Mouse (Mus musculus) MEL (cell line): ENCODE measurements around the gene Slco2a1. TPM values are rescaled to one million over a fixed set of nuclear protein-coding genes. Genes with fewer than 3 reads are reported as not detected.

Experiments used
- DNase-seq: peaks from one replicate; pipeline ENCODE4 v3.0.0; 2011; ENCODE audit warnings: low read depth, low spot score
- H3K27ac ChIP-seq: 2 replicates; pipeline ENCODE4 v1.5.1; 2012; ENCODE audit warnings: low read depth, mild to moderate bottlenecking, control low read depth, low read length, moderate library complexity; ENCODE audit not compliant: control insufficient read depth
- H3K27me3 ChIP-seq, 2 experiments: fragments of 150-350 bp in 1 of 2; sonication (generic) in 1 of 2; 2 replicates each; pipeline ENCODE4 v1.6.1; 2012; ENCODE audit warnings: low read length in 2 of 2, mild to moderate bottlenecking in 2 of 2, improper control_type of control experiment in 1 of 2, moderate library complexity in 1 of 2; ENCODE audit not compliant: insufficient read depth in 2 of 2, control insufficient read depth in 1 of 2
- H3K36me3 ChIP-seq, 2 experiments: 2 replicates each; pipeline ENCODE4 v1.6.1; 2012 to 2014; ENCODE audit warnings: low read length in 2 of 2, improper control_type of control experiment in 1 of 2, inconsistent platforms in 1 of 2, mild to moderate bottlenecking in 1 of 2; ENCODE audit not compliant: insufficient read depth in 2 of 2, control insufficient read depth in 1 of 2
- H3K4me1 ChIP-seq, 2 experiments: fragments of 150-350 bp in 1 of 2; sonication (generic) in 1 of 2; 2 replicates each; pipeline ENCODE4 v1.6.1; 2012; ENCODE audit warnings: low read length in 2 of 2, improper control_type of control experiment in 1 of 2, mild to moderate bottlenecking in 1 of 2; ENCODE audit not compliant: insufficient read depth in 2 of 2, control insufficient read depth in 1 of 2
- H3K4me3 ChIP-seq, 2 experiments: fragments of 150-350 bp in 1 of 2; sonication (generic) in 1 of 2; 2 replicates each; pipeline ENCODE4 v1.5.1; 2012; ENCODE audit warnings: low read depth in 2 of 2, low read length in 2 of 2, mild to moderate bottlenecking in 2 of 2, moderate library complexity in 2 of 2, control low read depth in 1 of 2, improper control_type of control experiment in 1 of 2; ENCODE audit not compliant: control insufficient read depth in 1 of 2, insufficient read depth in 1 of 2
- H3K79me2 ChIP-seq: 2 replicates; pipeline ENCODE4 v1.6.1; 2012; ENCODE audit warnings: mild to moderate bottlenecking, low read length, moderate library complexity; ENCODE audit not compliant: control insufficient read depth, poor library complexity, insufficient read depth
- H3K9ac ChIP-seq: 2 replicates; pipeline ENCODE4 v1.6.1; 2012; ENCODE audit warnings: low read depth, mild to moderate bottlenecking, control low read depth, low read length, moderate library complexity; ENCODE audit not compliant: control insufficient read depth, poor library complexity, severe bottlenecking
- H3K9me3 ChIP-seq: fragments of 150-350 bp; sonication (generic); replicated peaks from 2 replicates; pipeline ENCODE4 v1.6.1; 2012; ENCODE audit warnings: mild to moderate bottlenecking, low read length, improper control_type of control experiment, moderate library complexity; ENCODE audit not compliant: insufficient read depth
- CHD1 ChIP-seq: IDR thresholded peaks from 2 replicates; pipeline ENCODE4 v1.6.1; 2012; ENCODE audit warnings: low read depth, mild to moderate bottlenecking, inconsistent platforms, low read length, improper control_type of control experiment
- ELF1 ChIP-seq: IDR thresholded peaks from 2 replicates; pipeline ENCODE4 v1.6.1; 2014; ENCODE audit warnings: low read depth, mild to moderate bottlenecking, inconsistent platforms, low read length, improper control_type of control experiment, moderate library complexity
- EP300 ChIP-seq, 2 experiments: IDR thresholded peaks; 2 replicates each; pipeline ENCODE4 v1.6.1; 2011; ENCODE audit warnings: improper control_type of control experiment in 2 of 2, low read length in 2 of 2, low read depth in 1 of 2, mild to moderate bottlenecking in 1 of 2
- GABPA ChIP-seq: IDR thresholded peaks from 2 replicates; pipeline ENCODE4 v1.6.1; 2012; ENCODE audit warnings: low read depth, mild to moderate bottlenecking, inconsistent platforms, low read length, improper control_type of control experiment, moderate library complexity
- GATA1 ChIP-seq: IDR thresholded peaks from 2 replicates; pipeline ENCODE4 v1.6.1; 2011; ENCODE audit warnings: low read depth, low read length, improper control_type of control experiment
- HCFC1 ChIP-seq: IDR thresholded peaks from 2 replicates; pipeline ENCODE4 v1.6.1; 2012; ENCODE audit warnings: low read depth, mild to moderate bottlenecking, inconsistent platforms, low read length, improper control_type of control experiment, moderate library complexity
- JUND ChIP-seq: IDR thresholded peaks from 2 replicates; pipeline ENCODE4 v1.6.1; 2011; ENCODE audit warnings: low read depth, mild to moderate bottlenecking, improper control_type of control experiment, low read length
- KAT2A ChIP-seq: conservative IDR thresholded peaks from 2 replicates; pipeline ENCODE4 v1.6.1; 2012; ENCODE audit warnings: low read depth, low read length, improper control_type of control experiment, inconsistent platforms
- MAX ChIP-seq: IDR thresholded peaks from 2 replicates; pipeline ENCODE4 v1.6.1; 2011; ENCODE audit warnings: low read length, improper control_type of control experiment
- MAZ ChIP-seq: IDR thresholded peaks from 2 replicates; pipeline ENCODE4 v1.6.1; 2012; ENCODE audit warnings: low read depth, mild to moderate bottlenecking, inconsistent platforms, low read length, improper control_type of control experiment
- MYB ChIP-seq: IDR thresholded peaks from 2 replicates; pipeline ENCODE4 v1.6.1; 2011; ENCODE audit warnings: mild to moderate bottlenecking, low read depth, low read length, improper control_type of control experiment
- NRF1 ChIP-seq: IDR thresholded peaks from 2 replicates; pipeline ENCODE4 v1.6.1; 2014; ENCODE audit warnings: low read depth, mild to moderate bottlenecking, inconsistent platforms, low read length, improper control_type of control experiment, moderate library complexity; ENCODE audit not compliant: poor library complexity, insufficient read depth, severe bottlenecking
- POLR2AphosphoS5 ChIP-seq: IDR thresholded peaks from 2 replicates; pipeline ENCODE4 v1.6.1; 2012; ENCODE audit warnings: low read depth, borderline replicate concordance, mild to moderate bottlenecking, inconsistent platforms, low read length, moderate library complexity, mixed read lengths
- RAD21 ChIP-seq: IDR thresholded peaks from 2 replicates; pipeline ENCODE4 v1.6.1; 2011; ENCODE audit warnings: mild to moderate bottlenecking, low read depth, low read length, improper control_type of control experiment
- SIN3A ChIP-seq: IDR thresholded peaks from 2 replicates; pipeline ENCODE4 v1.6.1; 2012; ENCODE audit warnings: low read length, improper control_type of control experiment, inconsistent platforms
- SMC3 ChIP-seq: IDR thresholded peaks from 2 replicates; pipeline ENCODE4 v1.6.1; 2011; ENCODE audit warnings: low read depth, low read length, improper control_type of control experiment
- TAL1 ChIP-seq: IDR thresholded peaks from 2 replicates; pipeline ENCODE4 v1.6.1; 2012; ENCODE audit warnings: mild to moderate bottlenecking, inconsistent platforms, low read length, moderate library complexity, mixed read lengths
- TCF12 ChIP-seq: IDR thresholded peaks from 2 replicates; pipeline ENCODE4 v1.6.1; 2014; ENCODE audit warnings: low read depth, mild to moderate bottlenecking, inconsistent platforms, low read length, improper control_type of control experiment, moderate library complexity
- USF2 ChIP-seq, 2 experiments: IDR thresholded peaks; 2 replicates each; pipeline ENCODE4 v1.6.1; 2011 to 2012; ENCODE audit warnings: improper control_type of control experiment in 2 of 2, low read length in 2 of 2, borderline replicate concordance in 1 of 2, inconsistent platforms in 1 of 2, low read depth in 1 of 2, mild to moderate bottlenecking in 1 of 2; ENCODE audit not compliant: insufficient read depth in 1 of 2
- ZC3H11A ChIP-seq: IDR thresholded peaks from 2 replicates; pipeline ENCODE4 v1.6.1; 2012; ENCODE audit warnings: low read depth, mild to moderate bottlenecking, inconsistent platforms, low read length, improper control_type of control experiment
- ZMIZ1 ChIP-seq: IDR thresholded peaks from 2 replicates; pipeline ENCODE4 v1.6.1; 2012; ENCODE audit warnings: low read depth, mild to moderate bottlenecking, inconsistent platforms, low read length, improper control_type of control experiment, moderate library complexity
- ZNF384 ChIP-seq: IDR thresholded peaks from 2 replicates; pipeline ENCODE4 v1.6.1; 2012; ENCODE audit warnings: low read depth, mild to moderate bottlenecking, inconsistent platforms, low read length, improper control_type of control experiment
- polyA plus RNA-seq, 2 experiments: library from polyadenylated mRNA; stranded (reverse) in 1 of 2; unstranded in 1 of 2; fragments of >175 nt in 1 of 2; fragments of >200 nt in 1 of 2; gene quantifications; 2 replicates each; pipeline versions ENCODE4 v1.2.1 to v1.2.4; 2012; ENCODE audit warnings: low replicate concordance in 2 of 2, low read depth in 1 of 2; ENCODE audit not compliant: insufficient read length in 2 of 2, insufficient read depth in 1 of 2, missing spikeins in 1 of 2
- total RNA-seq: library from RNA; depleted of rRNA; stranded (reverse); fragments of 300-350 nt; gene quantifications from 2 replicates; pipeline ENCODE4 v1.2.3, GENCODE M21; 2012

Gene Slco2a1
- total and polyA plus RNA-seq, 3 experiments, result 0.01 TPM; not detected in 2

DNA sequence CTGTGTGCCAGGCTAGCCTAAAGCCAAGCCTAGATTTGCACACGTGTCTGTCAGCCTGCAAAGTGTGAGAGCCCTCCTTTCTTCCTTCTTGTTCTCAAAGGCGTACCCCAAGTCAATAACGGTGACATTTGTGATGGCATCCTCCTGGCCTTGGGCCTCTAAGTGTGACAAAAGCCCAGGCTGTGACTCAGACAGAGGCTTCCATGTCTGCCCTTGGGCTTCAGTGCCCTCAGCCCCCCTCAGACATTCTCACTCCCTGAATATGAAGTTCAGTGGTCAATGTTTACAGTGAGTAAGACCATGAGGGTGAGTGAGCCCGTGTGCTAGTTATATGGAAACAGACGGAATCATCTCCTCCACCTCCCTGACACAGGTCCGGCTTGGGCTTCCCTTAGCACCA, 29.8 kb upstream of the Slco2a1 start:
- Histone ChIP-seq H3K9ac (no peak overlapping the region), H3K79me2 (no peaks in the 10 kb centered on the region), H3K27ac (no peak overlapping the region), H3K27me3 (no peaks in the 10 kb centered on the region), H3K4me3 (no peak overlapping the region), H3K36me3 (no peaks in the 10 kb centered on the region), H3K4me1 (no peaks in the 10 kb centered on the region), H3K9me3 (no peaks in the 10 kb centered on the region)
- TF ChIP-seq JUND (no peak), KAT2A (no peak), MAX (no peak), ZMIZ1 (no peak), MAZ (no peak), ZC3H11A (no peak), TAL1 (no peak), ELF1 (no peak), RAD21 (no peak), POLR2AphosphoS5 (no peak), TCF12 (no peak), SMC3 (no peak), CHD1 (no peak), GABPA (no peak), EP300 (IDR thresholded peaks at IDR 0.05; ENCODE audit: low read depth in 1 of 2, low read length in 2 of 2) (no peak), HCFC1 (no peak), ZNF384 (no peak), MYB (no peak)
- no peak for DNase-seq

- no peak for DNase-seq
- no peaks in the 10 kb centered on the region for H3K4me1 ChIP-seq
- no peak overlapping the region for H3K27ac ChIP-seq
- no peaks in the 10 kb centered on the region for H3K36me3 ChIP-seq
- H3K9me3 ChIP-seq, result no peaks in the 10 kb centered on the region
- TF ChIP-seq TCF12 (no peak), USF2 (IDR thresholded peaks at IDR 0.05; ENCODE audit: borderline replicate concordance in 1 of 2, insufficient read depth in 1 of 2, low read depth in 1 of 2, low read length in 2 of 2) (no peak), SIN3A (no peak), MYB (no peak), NRF1 (no peak), RAD21 (no peak), GATA1 (no peak), GABPA (no peak), MAZ (no peak)
- TF ChIP-seq, all 39 proteins: peak for 0
- Histone ChIP-seq H3K9ac (no peak overlapping the region), H3K4me3 (no peak overlapping the region), H3K79me2 (no peaks in the 10 kb centered on the region), H3K27me3 (no peaks in the 10 kb centered on the region)
Measured at GRCm38 (mm10) chr9:102961356-102962092, 27.0 kb upstream of the Slco2a1 start.
